Mouse (Mus musculus): ENCODE results near the gene Rrp9.

Gene Rrp9

GRCm38 (mm10) chr9:106475663-106476001 is at the start of gene Rrp9:
Gene Rrp9, plus strand, starts transcription at chr9:106475963.
- DNase-seq (ENCODE audit: low spot score in 2 of 2) = peak in 1 of 2 experiments; percentile 3

GRCm38 (mm10) chr9:106428719-106429220 is 47.0 kb upstream of the Rrp9 start:
- DNase-seq (ENCODE audit: low spot score in 2 of 2) = no peak

- peak; percentile 95 for DNase-seq (ENCODE audit: low spot score in 2 of 2)
Observed at GRCm38 (mm10) chr9:106429221-106430014, 46.3 kb upstream of the Rrp9 start, which contains the start of gene Rpl29. Gene Rpl29, plus strand, starts transcription at chr9:106429454.

GRCm38 (mm10) chr9:106430015-106430264 is 45.8 kb upstream of the Rrp9 start:
- no peak for DNase-seq (ENCODE audit: low spot score in 2 of 2)

GRCm38 (mm10) chr9:106433389-106433788 is 42.4 kb upstream of the Rrp9 start:
- DNase-seq (ENCODE audit: low spot score in 2 of 2) = peak; percentile 36 to 63

GRCm38 (mm10) chr9:106436566-106436965 is 39.2 kb upstream of the Rrp9 start:
- DNase-seq (ENCODE audit: low spot score in 2 of 2) = no peak

GRCm38 (mm10) chr9:106442680-106443079 is 33.1 kb upstream of the Rrp9 start:
- no peak for DNase-seq (ENCODE audit: low spot score in 2 of 2)

GRCm38 (mm10) chr9:106444836-106445235 is 30.9 kb upstream of the Rrp9 start:
- no peak for DNase-seq (ENCODE audit: low spot score in 2 of 2)

GRCm38 (mm10) chr9:106447348-106447747 is 28.4 kb upstream of the Rrp9 start, which contains the start of the genes Abhd14b and Abhd14a:
Gene Abhd14b, plus strand, starts transcription at chr9:106447459.
Gene Abhd14a, minus strand, starts transcription at chr9:106447678.
- peak; percentile 93 for DNase-seq (ENCODE audit: low spot score in 2 of 2)

GRCm38 (mm10) chr9:106447951-106448350 is 27.8 kb upstream of the Rrp9 start:
- no peak for DNase-seq (ENCODE audit: low spot score in 2 of 2)

- peak; percentile 65 to 76 for DNase-seq (ENCODE audit: low spot score in 2 of 2)
Observed at GRCm38 (mm10) chr9:106448498-106449031, 27.2 kb upstream of the Rrp9 start.

GRCm38 (mm10) chr9:106449947-106450346 is 25.8 kb upstream of the Rrp9 start:
- no peak for DNase-seq (ENCODE audit: low spot score in 2 of 2)

- DNase-seq (ENCODE audit: low spot score in 2 of 2) = no peak
Observed at GRCm38 (mm10) chr9:106450661-106451060, 25.1 kb upstream of the Rrp9 start.

GRCm38 (mm10) chr9:106451298-106451697 is 24.5 kb upstream of the Rrp9 start:
- DNase-seq (ENCODE audit: low spot score in 2 of 2) = no peak

GRCm38 (mm10) chr9:106451899-106452298 is 23.9 kb upstream of the Rrp9 start:
- DNase-seq (ENCODE audit: low spot score in 2 of 2) = no peak

- DNase-seq (ENCODE audit: low spot score in 2 of 2) = no peak
Observed at GRCm38 (mm10) chr9:106452351-106452750, 23.4 kb upstream of the Rrp9 start.

- no peak for DNase-seq (ENCODE audit: low spot score in 2 of 2)
Observed at GRCm38 (mm10) chr9:106452821-106453220, 22.9 kb upstream of the Rrp9 start.

GRCm38 (mm10) chr9:106453271-106454070 is 22.3 kb upstream of the Rrp9 start, which contains the start of gene Pcbp4:
Gene Pcbp4, plus strand, starts transcription at chr9:106453291.
- DNase-seq (ENCODE audit: low spot score in 2 of 2) = peak in 1 of 2 experiments; percentile 38

GRCm38 (mm10) chr9:106454071-106454761 is 21.5 kb upstream of the Rrp9 start:
- DNase-seq (ENCODE audit: low spot score in 2 of 2) = peak in 1 of 2 experiments; percentile 31

- peak in 1 of 2 experiments; percentile 50 for DNase-seq (ENCODE audit: low spot score in 2 of 2)
Observed at GRCm38 (mm10) chr9:106454888-106455681, 20.7 kb upstream of the Rrp9 start.

Measured in frontal cortex, postnatal 36 days (tissue).